Mouse (Mus musculus) heart, embryonic 15.5 days (tissue): Measurements from ENCODE around the gene Rhox3h. TPM values are rescaled to one million over a fixed set of nuclear protein-coding genes. Genes with fewer than 3 reads are reported as not detected.
"Not testable (repeated sequence)": the region's sequence is repeated elsewhere in the genome, so short reads cannot be mapped to it uniquely, and the experiment has no call there.

ENCODE experiments used
- ATAC-seq: fragments of 200-750 bp; cut with Nextera tagmentation; replicated peaks from 2 replicates; pipeline ENCODE4 v1.8.0; 2017; ENCODE audit warnings: low read depth, moderate TSS enrichment; ENCODE audit not compliant: insufficient number of reproducible peaks, insufficient read depth, low FRiP score
- H3K27ac ChIP-seq: fragments of 300-500 bp; sonication (generic); 2 replicates; pipeline ENCODE4 v1.5.1; 2015; ENCODE audit warnings: mild to moderate bottlenecking, inconsistent platforms
- H3K27me3 ChIP-seq: fragments of 300-500 bp; sonication (generic); 2 replicates; pipeline ENCODE4 v1.6.1; 2015; ENCODE audit warnings: inconsistent platforms
- H3K36me3 ChIP-seq: fragments of 300-500 bp; sonication (generic); 2 replicates; pipeline ENCODE4 v1.6.1; 2015; ENCODE audit warnings: mild to moderate bottlenecking, inconsistent platforms
- H3K4me1 ChIP-seq: fragments of 300-500 bp; sonication (generic); replicated peaks from 2 replicates; pipeline ENCODE4 v1.6.1; 2015; ENCODE audit warnings: inconsistent platforms
- H3K4me2 ChIP-seq: fragments of 300-500 bp; sonication (generic); 2 replicates; pipeline ENCODE4 v1.6.1; 2015; ENCODE audit warnings: inconsistent platforms, mild to moderate bottlenecking, moderate library complexity
- H3K4me3 ChIP-seq: fragments of 300-500 bp; sonication (generic); 2 replicates; pipeline ENCODE4 v1.5.1; 2015; ENCODE audit warnings: mild to moderate bottlenecking, inconsistent platforms
- H3K9ac ChIP-seq: fragments of 300-500 bp; sonication (generic); 2 replicates; pipeline ENCODE4 v1.6.1; 2015; ENCODE audit warnings: mild to moderate bottlenecking, inconsistent platforms
- H3K9me3 ChIP-seq: fragments of 300-500 bp; sonication (generic); replicated peaks from 2 replicates; pipeline ENCODE4 v1.6.1; 2016; ENCODE audit warnings: inconsistent platforms
- WGBS: fragments of 180-500 bp; shearing (Covaris S2); methylation state at CpG from one replicate; pipeline ENCODE4 v1.1.7; 2015; ENCODE audit warnings: mixed read lengths; 5-methylcytosine and 5-hydroxymethylcytosine counted together
- polyA plus RNA-seq: library from polyadenylated mRNA; unstranded; fragments of >200 nt; fragmentation: Nextera tagmentation; extraction: Ambion mirVana; gene quantifications from 2 replicates; pipeline ENCODE4 v1.2.1, GENCODE M21; 2015

The Rhox3h gene
- polyA plus RNA-seq, result not detected in 2 replicates

- ATAC-seq, H3K4me1 ChIP-seq, H3K4me2 ChIP-seq, H3K36me3 ChIP-seq, H3K27me3 ChIP-seq, H3K27ac ChIP-seq, H3K9me3 ChIP-seq, H3K9ac ChIP-seq, H3K4me3 ChIP-seq: not testable (repeated sequence)
- WGBS, result 56% methylated on average over 1 of the region's 3 CpGs
Measured at GRCm38 (mm10) chrX:37668664-37669063, at the start of gene Rhox3h. Rhox3h (minus strand) TSS chrX:37668764.

GRCm38 (mm10) chrX:37701821-37702387, 33.3 kb upstream of the Rhox3h start:
- H3K36me3 ChIP-seq, result no peaks in the 10 kb centered on the region
- no peaks in the 10 kb centered on the region for H3K27me3 ChIP-seq
- no peaks in the 10 kb centered on the region for H3K4me1 ChIP-seq
- no peak overlapping the region for H3K4me2 ChIP-seq
- WGBS, result 60% methylated on average over 3 of the region's 3 CpGs
- H3K27ac ChIP-seq, result no peak overlapping the region
- H3K4me3 ChIP-seq, result no peak overlapping the region
- no peak overlapping the region for H3K9ac ChIP-seq
- no peaks in the 10 kb centered on the region for H3K9me3 ChIP-seq
- no peak for ATAC-seq

GRCm38 (mm10) chrX:37692261-37692660, 23.7 kb upstream of the Rhox3h start:
- Histone ChIP-seq H3K4me2 (no peak overlapping the region), H3K27me3 (no peaks in the 10 kb centered on the region), H3K36me3 (no peaks in the 10 kb centered on the region), H3K4me3 (no peak overlapping the region), H3K9ac (no peak overlapping the region), H3K4me1 (no peaks in the 10 kb centered on the region), H3K27ac (no peak overlapping the region), H3K9me3 (no peaks in the 10 kb centered on the region)
- WGBS, result 69% methylated on average over 2 of the region's 2 CpGs
- ATAC-seq, result no peak

GRCm38 (mm10) chrX:37683031-37683715, 14.6 kb upstream of the Rhox3h start:
- Histone ChIP-seq H3K4me2 (no peak overlapping the region), H3K27ac (no peak overlapping the region), H3K9me3 (no peaks in the 10 kb centered on the region), H3K4me3 (no peak overlapping the region), H3K9ac (no peak overlapping the region), H3K36me3 (no peaks in the 10 kb centered on the region), H3K4me1 (no peaks in the 10 kb centered on the region), H3K27me3 (no peaks in the 10 kb centered on the region)
- WGBS, result 76% methylated on average over 24 of the region's 24 CpGs
- no peak for ATAC-seq

GRCm38 (mm10) chrX:37673177-37673576, 4.6 kb upstream of the Rhox3h start, which contains the start of gene Rhox2h:
Rhox2h (minus strand) TSS chrX:37673277.
- H3K4me1 ChIP-seq, H3K27me3 ChIP-seq, H3K36me3 ChIP-seq, H3K4me3 ChIP-seq, H3K9ac ChIP-seq, ATAC-seq, H3K27ac ChIP-seq, H3K4me2 ChIP-seq, H3K9me3 ChIP-seq: not testable (repeated sequence)
- WGBS, result 82% methylated on average over 8 of the region's 8 CpGs

GRCm38 (mm10) chrX:37651227-37651626, 17.3 kb downstream of the Rhox3h start, which contains the start of gene Rhox4g:
Rhox4g (minus strand) TSS chrX:37651327.
- not testable (repeated sequence) for H3K27me3 ChIP-seq, H3K9ac ChIP-seq, H3K36me3 ChIP-seq, H3K9me3 ChIP-seq, H3K27ac ChIP-seq, ATAC-seq, H3K4me3 ChIP-seq, H3K4me1 ChIP-seq, H3K4me2 ChIP-seq
- 90% methylated on average over 10 of the region's 20 CpGs for WGBS

GRCm38 (mm10) chrX:37643370-37643769, 25.2 kb downstream of the Rhox3h start, which contains the start of gene Rhox2g:
Rhox2g (minus strand) TSS chrX:37643470.
- not testable (repeated sequence) for H3K4me3 ChIP-seq, H3K4me1 ChIP-seq, H3K27me3 ChIP-seq, H3K4me2 ChIP-seq, H3K36me3 ChIP-seq, H3K27ac ChIP-seq, H3K9ac ChIP-seq, ATAC-seq, H3K9me3 ChIP-seq
- WGBS, result 82% methylated on average over 6 of the region's 6 CpGs

GRCm38 (mm10) chrX:37628512-37628911, 40.1 kb downstream of the Rhox3h start, which contains the start of gene Rhox3g:
Rhox3g (minus strand) TSS chrX:37628612.
- not testable (repeated sequence) for H3K9me3 ChIP-seq, H3K27ac ChIP-seq, H3K4me3 ChIP-seq, H3K9ac ChIP-seq, H3K4me1 ChIP-seq, H3K27me3 ChIP-seq, ATAC-seq, H3K4me2 ChIP-seq, H3K36me3 ChIP-seq
- 85% methylated on average over 2 of the region's 2 CpGs for WGBS

Other genes starting within 250 kb of the Rhox3h start
- gene Rhox4b, start 236.3 kb downstream of the Rhox3h start, polyA plus RNA-seq, result 1.9 TPM in 1 of 2 replicates, not detected in the other
- not detected in 2 replicates for gene Rhox2c, start 215.1 kb downstream of the Rhox3h start, polyA plus RNA-seq
- gene Rhox3c, start 210.2 kb downstream of the Rhox3h start, polyA plus RNA-seq, result not detected in 2 replicates
- gene Rhox4c, start 188.4 kb downstream of the Rhox3h start, polyA plus RNA-seq, result not detected in 2 replicates
- gene Rhox2d, start 175.3 kb downstream of the Rhox3h start, polyA plus RNA-seq, result not detected in 2 replicates
- not detected in 2 replicates for gene Rhox4d, start 154.4 kb downstream of the Rhox3h start, polyA plus RNA-seq
- not detected in 2 replicates for gene Rhox2e, start 138.3 kb downstream of the Rhox3h start, polyA plus RNA-seq
- not detected in 2 replicates for gene Rhox3e, start 126.7 kb downstream of the Rhox3h start, polyA plus RNA-seq
- gene Rhox4e, start 111.4 kb downstream of the Rhox3h start, polyA plus RNA-seq, result not detected in 2 replicates
- not detected in 2 replicates for gene Rhox2f, start 97.4 kb downstream of the Rhox3h start, polyA plus RNA-seq
- gene Rhox3f, start 87.8 kb downstream of the Rhox3h start, polyA plus RNA-seq, result not detected in 2 replicates
- not detected in 2 replicates for gene Rhox4f, start 61.1 kb downstream of the Rhox3h start, polyA plus RNA-seq
- gene Rhox3g, start 40.2 kb downstream of the Rhox3h start, polyA plus RNA-seq, result not detected in 2 replicates
- not detected in 2 replicates for gene Rhox2g, start 25.3 kb downstream of the Rhox3h start, polyA plus RNA-seq
- gene Rhox4g, start 17.4 kb downstream of the Rhox3h start, polyA plus RNA-seq, result not detected in 2 replicates
- gene Rhox2h, start 4.5 kb upstream of the Rhox3h start, polyA plus RNA-seq, result not detected in 2 replicates
- gene Rhox5, start 136.1 kb upstream of the Rhox3h start, polyA plus RNA-seq, result 11.0 and 12.3 TPM in 2 replicates
- not detected in 2 replicates for gene Rhox6, start 158.1 kb upstream of the Rhox3h start, polyA plus RNA-seq
- not detected in 2 replicates for gene Rhox7a, start 162.9 kb upstream of the Rhox3h start, polyA plus RNA-seq
- gene Rhox8, start 210.2 kb upstream of the Rhox3h start, polyA plus RNA-seq, result 0.10 TPM in 1 of 2 replicates, not detected in the other
- not detected in 2 replicates for gene Rhox7b, start 228.5 kb upstream of the Rhox3h start, polyA plus RNA-seq
- not detected in 2 replicates for gene Rhox9, start 233.0 kb upstream of the Rhox3h start, polyA plus RNA-seq